8 mouse cellular contexts compared by ENCODE assay signal in the genomic region with DNA sequence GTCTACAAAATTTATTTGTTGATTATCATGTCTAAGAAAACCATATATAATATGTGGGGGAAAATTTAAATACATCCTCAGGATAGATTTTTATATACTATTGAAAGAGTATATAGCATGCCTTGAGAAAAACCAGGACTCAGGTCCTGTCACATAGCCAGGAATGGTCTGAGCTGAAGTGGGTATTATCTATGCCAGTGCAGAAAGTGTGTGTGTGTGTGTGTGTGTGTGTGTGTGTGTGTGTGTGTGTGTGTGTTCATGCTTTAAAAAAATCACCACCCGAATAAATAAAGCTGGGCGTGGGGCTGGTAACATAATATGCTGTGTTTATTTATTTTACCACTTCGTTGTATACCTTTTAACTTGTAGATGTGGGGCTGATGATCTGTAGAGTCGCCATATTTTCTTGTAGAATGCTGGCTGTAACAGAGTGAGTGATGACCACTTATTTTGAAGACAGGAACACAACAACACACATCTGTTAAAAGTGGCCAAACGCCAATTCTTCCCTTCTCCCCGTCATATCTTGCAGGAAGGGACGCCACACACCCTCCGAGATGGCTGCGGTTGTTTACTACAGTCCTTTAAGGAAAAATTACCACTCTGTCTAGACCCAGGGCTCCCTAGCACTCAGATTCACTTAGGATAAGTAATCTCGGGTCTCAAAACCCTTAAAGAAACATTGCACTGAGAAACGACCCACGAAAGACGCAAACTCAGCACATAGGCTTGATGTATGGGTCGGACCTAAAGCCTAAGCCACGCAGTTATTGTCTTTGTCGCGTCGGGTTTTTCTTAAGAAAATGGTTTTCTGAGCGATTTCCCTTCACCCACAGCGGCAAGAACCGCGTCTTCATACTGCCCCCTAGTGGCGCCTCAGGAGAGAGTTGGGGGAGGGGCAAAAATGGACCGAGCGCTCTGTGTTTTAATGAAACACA.
A peak's percentile ranks its signal among the peaks of the same experiment; 100 is the strongest.
DNase-seq lines count a peak whose midpoint lies in the region; ATAC-seq and TF ChIP-seq lines count a peak whose summit lies in the region.

No protein-coding gene starts in this region.

- peak overlapping the region; percentile 82 for H3K9ac ChIP-seq in heart, embryonic 13.5 days
- H3K9ac ChIP-seq in kidney, postnatal 0 days (ENCODE audit: low read depth, low read length), result peak overlapping the region; percentile 51
- H3K9ac ChIP-seq in liver, embryonic 11.5 days (ENCODE audit: low read depth, low read length), result peak overlapping the region; percentile 67

- H3K9me3 ChIP-seq in heart, embryonic 13.5 days, result no peaks in the 10 kb centered on the region
- H3K9me3 ChIP-seq in kidney, postnatal 0 days (replicated peaks; ENCODE audit: low read length), result no peaks in the 10 kb centered on the region
- no peaks in the 10 kb centered on the region for H3K9me3 ChIP-seq in liver, embryonic 11.5 days (ENCODE audit: control insufficient read depth, low read length)

- no peak for TF ChIP-seq POLR2A in myocyte (IDR thresholded peaks at IDR 0.05; ENCODE audit: insufficient read length, low read depth)

- H3K36me3 ChIP-seq in heart, embryonic 13.5 days, result no peaks in the 10 kb centered on the region
- no peaks in the 10 kb centered on the region for H3K36me3 ChIP-seq in kidney, postnatal 0 days (ENCODE audit: insufficient read depth, low read length)
- H3K36me3 ChIP-seq in liver, embryonic 11.5 days (ENCODE audit: control insufficient read depth, insufficient read depth, low read length), result no peaks in the 10 kb centered on the region
- no peaks in the 10 kb centered on the region for H3K36me3 ChIP-seq in myocyte (ENCODE audit: control insufficient read depth, insufficient read depth)

- H3K79me2 ChIP-seq in myocyte (ENCODE audit: control insufficient read depth, insufficient read depth), result no peaks in the 10 kb centered on the region

- H3K27me3 ChIP-seq in heart, embryonic 13.5 days (replicated peaks), result peaks cover 8% of the 10 kb centered on the region
- H3K27me3 ChIP-seq in kidney, postnatal 0 days (ENCODE audit: insufficient read depth, low read length), result no peaks in the 10 kb centered on the region
- H3K27me3 ChIP-seq in liver, embryonic 11.5 days (replicated peaks; ENCODE audit: control insufficient read depth, insufficient read depth, low read length), result no peaks in the 10 kb centered on the region
- no peaks in the 10 kb centered on the region for H3K27me3 ChIP-seq in myocyte (ENCODE audit: control insufficient read depth, insufficient read depth, insufficient read length)

- H3K27ac ChIP-seq in brown adipose tissue, adult 24 weeks (replicated peaks; ENCODE audit: low read depth, low read length), result no peak overlapping the region
- H3K27ac ChIP-seq in heart, embryonic 13.5 days (replicated peaks), result peak overlapping the region; percentile 70
- peak overlapping the region; percentile 69; the same call in 1 of the 2 replicates for H3K27ac ChIP-seq in kidney, postnatal 0 days
- no peak overlapping the region for H3K27ac ChIP-seq in liver, embryonic 11.5 days (ENCODE audit: low read depth, low read length)

- TF ChIP-seq CTCF in kidney, postnatal 0 days (IDR thresholded peaks at IDR 0.05; ENCODE audit: low read depth), result peak; percentile 94

- peak; percentile 95 for DNase-seq in kidney, postnatal 0 days (ENCODE audit: low spot score)
- DNase-seq in liver, embryonic 11.5 days (ENCODE audit: low spot score), result peak; percentile 69
- peak; percentile 73 to 92 for DNase-seq in spleen, postnatal 4 days (ENCODE audit: low spot score in 2 of 2)

- ATAC-seq in CD4-positive, CD25-positive, alpha-beta regulatory T cell, adult 4 months, result peak; percentile 92
- ATAC-seq in erythroid progenitor cell, adult 5-6 weeks (replicated peaks; ENCODE audit: low FRiP score, poor library complexity, severe bottlenecking), result peak; percentile 73
- no peak for ATAC-seq in heart, embryonic 13.5 days (ENCODE audit: extremely low read depth, insufficient number of reproducible peaks, low FRiP score, low TSS enrichment)
- ATAC-seq in kidney, postnatal 0 days (replicated peaks; ENCODE audit: low FRiP score, low read depth), result peak; percentile 61; the same call in 1 of the 2 replicates
- ATAC-seq in liver, embryonic 11.5 days (replicated peaks; ENCODE audit: low FRiP score), result peak; percentile 74

- peak overlapping the region; percentile 59 for H3K4me3 ChIP-seq in brown adipose tissue, adult 24 weeks (ENCODE audit: insufficient read depth, low read depth, low read length)
- H3K4me3 ChIP-seq in heart, embryonic 13.5 days, result peak overlapping the region; percentile 57
- peak overlapping the region; percentile 43 for H3K4me3 ChIP-seq in kidney, postnatal 0 days (replicated peaks; ENCODE audit: low read depth, low read length)
- peak overlapping the region; percentile 47 for H3K4me3 ChIP-seq in liver, embryonic 11.5 days (ENCODE audit: low read depth, low read length)
- H3K4me3 ChIP-seq in myocyte, result peak overlapping the region; percentile 28

- 8% methylated on average over 25 of the region's 25 CpGs for WGBS in heart, embryonic 13.5 days
- 2% methylated on average over 25 of the region's 25 CpGs for WGBS in kidney, postnatal 0 days
- WGBS in liver, embryonic 11.5 days, result 8% methylated on average over 25 of the region's 25 CpGs

- H3K4me2 ChIP-seq in heart, embryonic 13.5 days, result peak overlapping the region; percentile 85
- H3K4me2 ChIP-seq in kidney, postnatal 0 days (ENCODE audit: low read length), result peak overlapping the region; percentile 64
- H3K4me2 ChIP-seq in liver, embryonic 11.5 days, result peak overlapping the region; percentile 82
- H3K4me2 ChIP-seq in myocyte (ENCODE audit: low read depth), result peak overlapping the region; percentile 94

- H3ac ChIP-seq in myocyte (ENCODE audit: control insufficient read depth, insufficient read length), result no peak overlapping the region

- no peaks in the 10 kb centered on the region for H3K4me1 ChIP-seq in brown adipose tissue, adult 24 weeks (ENCODE audit: control insufficient read depth, insufficient read depth, insufficient read length, low read length)
- 0 out of 2 replicates have a peak, but pooled peaks cover 3% of the 10 kb centered on the region for H3K4me1 ChIP-seq in heart, embryonic 13.5 days
- no peaks in the 10 kb centered on the region for H3K4me1 ChIP-seq in kidney, postnatal 0 days (replicated peaks; ENCODE audit: insufficient read depth, low read length)
- H3K4me1 ChIP-seq in liver, embryonic 11.5 days (replicated peaks; ENCODE audit: control insufficient read depth, insufficient read depth, low read length), result no peaks in the 10 kb centered on the region

TF ChIP-seq in myocyte, 11 proteins besides CTCF, POLR2A, EP300 and RAD21:
- TF ChIP-seq MAX (IDR thresholded peaks at IDR 0.05; ENCODE audit: low read depth) (no peak), CEBPB (IDR thresholded peaks at IDR 0.05; ENCODE audit: insufficient read depth, poor library complexity, severe bottlenecking) (0 out of 2 replicates have a peak, but pooled peaks have one; percentile 17)

Comparison
In these comparisons a context has a peak if more than half of its experiments do, and no peak if none do; other contexts are left out.
1. H3K27ac ChIP-seq: peak in heart, embryonic 13.5 days (single experiment) and kidney, postnatal 0 days (single experiment); none in brown adipose tissue, adult 24 weeks (single experiment) and liver, embryonic 11.5 days (single experiment).
2. Peak in every context shown above with its lines, with median percentiles within 50 percentile points of each other: H3K4me3 ChIP-seq, H3K4me2 ChIP-seq, H3K9ac ChIP-seq and DNase-seq.